Mouse (Mus musculus) monocyte, adult 59 days (primary cell): ENCODE data around the gene Gpd1l. TPM values are rescaled to one million over a fixed set of nuclear protein-coding genes. Genes with fewer than 3 reads are reported as not detected.

ENCODE experiments used
- total RNA-seq, 2 experiments: library from RNA; stranded (reverse); gene quantifications; one replicate each; pipeline ENCODE4 v1.2.4; 2023

Gene Gpd1l
- 10 to 100 TPM; 21.7 to 24.5 TPM for total RNA-seq

DNA sequence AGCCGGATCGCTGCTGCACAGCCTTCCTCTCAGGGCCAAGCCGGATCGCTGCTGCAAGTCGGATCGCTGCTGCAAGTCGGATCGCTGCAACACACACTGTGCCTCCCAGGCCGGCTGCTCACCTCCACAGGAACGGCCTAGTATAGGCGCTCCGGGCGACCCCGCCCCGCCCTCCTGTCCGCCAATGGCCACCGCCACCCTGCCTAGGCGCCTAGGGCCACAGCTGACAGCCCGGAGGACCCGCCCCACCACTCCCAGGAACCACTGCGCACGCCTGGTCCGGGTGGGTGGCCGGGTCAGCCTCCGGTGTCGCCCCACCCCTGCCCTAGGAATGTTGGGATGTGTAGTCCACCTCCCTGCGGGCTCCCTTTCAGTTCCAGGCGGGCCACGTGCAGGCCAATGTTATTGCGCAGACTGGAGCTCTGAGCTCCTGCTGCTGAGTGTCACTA is at the start of gene Gpd1l:
Gene Gpd1l, minus strand, starts transcription at position 265 of the 449 bp plus-strand sequence.

DNA sequence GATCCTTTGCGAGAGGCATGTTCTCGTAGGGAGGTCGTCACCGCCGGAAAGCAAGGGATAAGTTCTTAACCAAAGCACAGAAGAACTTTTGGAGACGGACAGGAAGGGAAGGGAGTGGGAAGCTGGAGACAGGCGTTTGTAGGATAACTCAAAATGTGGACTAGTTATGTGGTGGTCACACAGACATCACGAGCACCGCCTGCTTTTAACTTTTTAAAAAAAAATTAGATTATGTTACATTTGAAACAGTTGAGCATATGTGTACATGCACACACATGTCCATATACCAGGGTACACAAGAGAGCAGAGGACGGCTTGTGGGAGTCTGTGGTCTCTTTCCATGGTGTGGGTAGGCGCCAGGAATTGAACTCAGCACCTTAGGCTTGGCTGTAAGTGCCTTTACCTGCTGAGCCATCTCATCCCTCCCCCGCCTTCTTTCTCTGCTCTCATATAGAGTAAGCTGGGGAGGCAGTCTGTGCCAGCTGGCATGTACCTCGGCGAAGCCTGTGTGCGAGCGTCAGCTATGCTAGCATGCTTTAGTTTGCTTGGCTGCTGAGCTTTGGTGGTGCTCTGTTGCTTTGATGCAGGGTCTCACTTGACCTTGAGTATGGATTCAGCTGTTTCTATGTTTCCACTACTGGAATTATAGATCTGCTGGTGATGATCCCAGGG is 49.0 kb upstream of the Gpd1l start, which contains the start of gene Rps27rt:
Gene Rps27rt, minus strand, starts transcription at position 51 of the 672 bp plus-strand sequence.

DNA sequence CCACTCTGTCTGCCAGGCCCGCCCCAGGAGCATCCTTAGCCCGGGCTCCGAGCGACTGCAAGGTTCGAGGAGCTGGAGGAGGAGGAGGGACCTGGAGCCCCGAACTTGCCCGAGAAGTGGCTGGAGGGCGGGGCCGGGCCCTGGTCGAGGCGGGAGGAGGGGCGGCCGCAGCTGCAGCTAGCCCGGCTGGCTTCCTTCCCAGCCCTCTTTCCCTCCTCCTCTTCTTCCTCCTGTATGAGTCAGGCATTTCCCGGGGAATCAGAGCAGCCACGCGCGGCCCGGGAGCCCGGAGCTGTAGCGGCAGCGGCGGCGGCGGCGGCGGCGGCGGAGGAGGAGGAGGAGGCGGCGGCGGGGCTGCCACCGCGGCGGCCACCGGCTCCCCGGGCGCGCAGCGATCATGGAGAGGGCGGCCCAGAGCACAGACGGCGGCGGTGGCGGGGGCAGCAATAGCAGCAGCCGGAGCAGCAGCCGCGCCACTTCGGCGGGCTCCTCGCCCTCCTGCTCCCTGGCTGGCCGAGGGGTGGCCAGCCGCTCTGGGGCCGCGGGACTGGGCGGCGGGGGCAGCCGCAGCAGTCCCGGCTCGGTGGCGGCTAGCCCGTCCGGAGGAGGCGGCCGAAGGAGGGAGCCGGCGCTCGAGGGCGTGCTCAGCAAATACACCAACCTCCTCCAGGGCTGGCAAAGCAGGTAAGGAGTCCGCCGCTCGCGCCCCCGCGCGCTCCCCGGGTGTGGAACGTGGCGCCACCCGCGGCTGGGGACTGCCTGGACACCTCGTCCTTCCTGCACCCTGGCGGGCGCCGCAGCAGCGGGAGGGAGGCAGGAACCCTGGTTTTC is 44.7 kb upstream of the Gpd1l start, which contains the start of gene Osbpl10:
Gene Osbpl10, plus strand, starts transcription at position 289 of the 831 bp plus-strand sequence.

Other genes with a start within 250 kb of the Gpd1l start
- gene Dync1li1, start 245.2 kb downstream of the Gpd1l start, total RNA-seq, result 10 to 100 TPM; 47.0 to 51.3 TPM
- gene Cmtm6, start 202.9 kb downstream of the Gpd1l start, total RNA-seq, result 100 to 1,000 TPM; 106 to 107 TPM
- gene Cmtm7, start 152.1 kb downstream of the Gpd1l start, total RNA-seq, result 100 to 1,000 TPM; 164 to 202 TPM
- 1 to 10 TPM; 2.1 to 2.6 TPM for gene Cmtm8, start 89.8 kb downstream of the Gpd1l start, total RNA-seq
- gene Osbpl10, start 44.6 kb upstream of the Gpd1l start, total RNA-seq, result not detected
- gene Rps27rt, start 48.8 kb upstream of the Gpd1l start, total RNA-seq, result 10 to 100 TPM; 73.8 to 92.1 TPM